Mouse (Mus musculus): Measurements from ENCODE around the gene Ppt1.

The Ppt1 gene

GRCm38 (mm10) chr4:122871269-122871668, 35.2 kb downstream of the Ppt1 start:
- DNase-seq = no peak

GRCm38 (mm10) chr4:122871989-122872388, 35.9 kb downstream of the Ppt1 start:
- DNase-seq = no peak

GRCm38 (mm10) chr4:122873003-122873402, 37.0 kb downstream of the Ppt1 start:
- no peak for DNase-seq

DNA sequence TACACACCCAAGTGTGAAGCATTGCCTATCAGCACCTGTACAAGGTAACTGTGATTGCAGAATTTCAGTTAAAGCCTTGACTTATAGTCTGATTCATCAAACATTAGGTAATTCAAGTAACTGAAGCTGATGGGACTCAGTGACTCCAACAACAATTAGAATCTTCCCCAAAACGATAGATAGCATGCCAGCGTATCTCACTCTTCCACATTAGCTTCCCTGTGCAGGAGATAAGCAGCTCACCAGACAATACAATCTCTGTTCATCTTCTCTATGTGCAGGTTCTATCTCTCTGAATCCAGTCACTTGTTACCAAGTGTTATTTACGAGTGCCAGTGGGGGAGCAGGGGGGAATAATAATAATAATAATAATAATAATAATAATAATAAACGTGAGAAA, 37.5 kb downstream of the Ppt1 start:
- no peak for DNase-seq

DNA sequence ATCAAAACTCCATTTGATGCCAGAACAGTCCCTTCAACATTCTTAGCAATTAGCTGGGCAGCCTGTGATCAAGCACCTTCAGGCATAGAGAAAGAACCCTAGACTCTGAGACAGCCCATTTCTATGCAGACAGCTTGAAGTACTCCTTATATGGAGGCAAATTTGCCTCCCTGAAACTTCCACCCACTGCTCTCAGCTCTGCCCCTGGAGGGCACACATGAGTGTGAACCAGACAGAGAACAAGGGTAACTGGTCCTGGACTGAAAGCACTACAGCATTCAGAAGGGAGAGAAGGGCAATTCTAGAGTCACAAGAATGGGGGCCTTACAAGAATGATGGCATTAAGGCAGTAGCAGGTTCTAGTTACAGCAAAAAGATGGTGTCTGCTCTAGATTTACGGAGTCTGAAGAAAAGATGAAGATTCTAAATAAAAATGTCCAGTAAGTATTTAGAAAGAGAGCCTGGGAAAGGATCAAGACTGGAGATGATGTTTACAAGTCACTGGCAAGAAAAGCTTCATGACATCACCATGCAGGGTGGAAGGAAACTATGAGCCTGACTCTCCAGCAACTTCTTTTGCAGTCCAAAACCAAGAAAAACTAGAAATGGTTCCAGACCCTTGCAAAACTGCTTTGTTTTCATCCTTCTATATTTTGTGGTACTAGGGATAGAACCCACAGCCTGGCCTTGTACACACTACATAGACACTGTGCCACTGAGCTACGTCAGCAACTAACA, 42.5 kb downstream of the Ppt1 start:
- peak in 1 of 2 experiments; percentile 29 for DNase-seq

DNA sequence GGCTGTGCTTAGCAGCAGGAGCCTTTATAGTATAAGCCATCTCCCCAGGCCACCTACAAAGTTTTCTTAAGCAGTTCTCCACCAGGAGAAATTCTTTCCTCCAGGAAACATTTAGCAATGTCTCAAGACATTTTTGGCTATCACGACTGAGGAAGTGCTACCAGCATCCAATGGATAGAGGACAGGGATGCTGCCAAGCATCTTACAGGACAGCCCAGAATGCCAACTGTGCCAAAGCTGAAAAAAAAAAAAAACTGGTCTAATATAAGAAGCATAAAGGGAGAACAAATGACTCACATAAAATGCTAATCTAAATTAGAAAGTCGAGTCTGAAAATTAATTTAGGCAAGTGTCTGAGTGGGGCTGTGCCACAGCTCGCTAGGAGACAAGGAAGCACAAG, 46.5 kb downstream of the Ppt1 start:
- no peak for DNase-seq

GRCm38 (mm10) chr4:122883294-122883693, 47.3 kb downstream of the Ppt1 start:
- no peak for DNase-seq

DNA sequence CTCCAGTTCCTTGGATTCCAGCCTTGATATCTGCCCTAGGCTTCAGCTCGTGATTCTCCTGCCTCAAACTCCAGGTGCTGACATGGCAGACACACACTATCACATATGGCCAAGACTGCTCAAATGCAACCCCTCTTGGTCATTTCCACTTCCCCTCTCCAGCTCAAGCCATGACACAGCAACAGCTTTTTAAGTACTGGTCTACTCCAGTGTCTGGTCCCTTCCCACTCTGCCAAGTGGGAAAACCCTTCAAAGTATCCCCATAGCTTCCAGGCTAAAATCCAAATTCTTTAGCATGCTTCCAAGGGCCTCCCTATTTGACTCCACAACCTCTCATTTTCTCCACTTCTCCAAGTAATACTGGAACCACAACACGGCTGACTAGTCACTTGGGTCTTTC, 48.0 kb downstream of the Ppt1 start:
- DNase-seq = no peak

DNA sequence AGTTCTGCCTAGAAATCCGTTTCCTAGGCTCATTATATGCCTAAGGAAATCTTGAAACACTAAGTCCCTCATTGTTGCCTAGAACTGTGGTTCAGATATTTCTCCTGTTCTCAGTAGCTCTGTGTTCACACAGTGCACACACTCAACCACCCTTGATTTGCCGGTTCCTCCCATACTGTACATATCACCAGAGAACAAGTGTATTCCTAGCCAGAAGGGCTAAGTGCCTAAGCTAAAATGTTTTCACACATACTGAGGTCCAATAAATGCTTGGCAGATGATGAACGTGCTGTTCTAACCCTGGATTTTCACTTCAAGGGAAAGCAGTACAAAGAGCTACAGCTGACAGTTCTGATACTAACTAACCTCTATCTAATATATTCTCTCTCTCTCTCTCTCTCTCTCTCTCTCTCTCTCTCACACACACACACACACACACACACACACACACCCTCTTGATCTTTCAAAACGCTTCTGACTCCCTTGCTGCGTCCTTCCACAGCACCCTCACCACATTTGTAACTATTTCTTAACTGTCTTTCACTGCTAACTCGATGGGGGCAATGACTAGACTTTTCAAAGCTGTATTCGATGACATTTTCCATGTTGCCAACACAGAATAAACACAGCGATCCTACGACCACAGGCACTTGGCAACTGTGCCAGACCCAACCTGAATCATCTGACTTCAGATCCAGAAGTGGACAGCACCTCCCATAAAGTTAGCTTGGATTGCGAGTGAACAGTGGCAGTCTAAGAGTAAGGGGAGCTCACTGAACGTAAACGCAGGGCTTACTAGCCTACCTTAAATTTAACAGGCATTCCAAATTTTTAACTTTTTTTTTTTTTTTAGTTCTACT, 48.7 kb downstream of the Ppt1 start:
- DNase-seq = peak; percentile 36 to 47

DNA sequence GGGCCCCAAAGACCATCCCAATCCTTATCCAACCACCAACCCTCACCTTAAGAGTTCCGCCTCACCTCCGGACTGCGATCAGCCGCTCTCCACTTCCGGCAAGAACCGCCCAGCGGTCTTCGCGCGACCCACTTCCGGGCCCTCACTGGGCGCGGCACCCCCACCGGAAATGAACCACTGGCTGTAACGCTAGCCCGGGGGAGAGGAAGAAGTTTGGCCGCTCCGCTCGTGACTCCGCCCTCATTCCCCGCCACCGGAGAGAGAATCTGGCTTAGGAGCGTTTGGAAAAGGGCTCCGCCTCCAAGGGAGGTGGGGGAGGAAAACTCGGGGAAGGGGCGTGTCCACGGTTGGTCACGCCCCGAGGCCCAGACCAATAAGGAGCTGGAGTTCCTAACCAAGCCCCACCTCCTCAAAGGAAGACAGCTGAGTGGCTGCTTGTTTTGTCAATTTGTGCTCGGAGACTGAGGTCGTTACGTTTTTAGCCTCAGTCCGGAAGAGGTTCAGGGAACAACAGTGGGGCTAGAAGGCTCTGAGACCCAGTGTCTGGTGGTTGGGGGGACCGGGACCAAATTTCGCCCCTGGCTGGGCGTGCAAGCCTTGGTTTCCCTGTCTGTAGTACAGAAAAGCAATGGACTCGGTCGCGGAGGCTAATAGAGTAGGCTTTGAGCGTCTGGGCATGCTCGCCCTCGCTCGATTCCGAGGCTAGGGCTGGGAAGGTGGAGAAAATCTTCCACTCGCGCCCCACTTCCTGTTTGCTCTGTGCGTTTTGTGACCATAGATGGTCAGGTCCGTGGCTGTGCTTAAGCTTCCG, 49.9 kb downstream of the Ppt1 start, which contains the start of gene Cap1:
Gene Cap1, minus strand, starts transcription at position 289 of the 811 bp plus-strand sequence.
- peak; percentile 98 to 99 for DNase-seq

GRCm38 (mm10) chr4:122886579-122887254, 50.7 kb downstream of the Ppt1 start:
- peak in 1 of 2 experiments; percentile 23 for DNase-seq

DNA sequence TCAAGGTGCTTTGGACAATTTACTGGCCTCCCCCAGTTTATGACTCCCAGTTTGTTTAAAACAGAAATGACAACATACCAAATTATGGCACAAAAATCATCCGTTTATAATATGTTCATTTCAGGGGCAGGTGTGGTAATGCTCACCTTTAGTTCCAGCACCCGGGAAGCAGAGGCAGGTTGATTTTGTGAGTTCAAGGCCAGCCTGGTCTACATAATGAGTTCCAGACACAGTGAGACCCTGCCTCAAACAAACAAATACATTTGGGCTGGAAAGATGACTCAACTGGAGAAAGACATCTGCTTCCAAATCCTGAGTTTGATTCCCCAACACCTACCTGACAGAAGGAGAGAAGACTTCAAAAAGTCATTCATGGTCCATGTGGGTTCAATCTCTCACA, 51.3 kb downstream of the Ppt1 start:
- no peak for DNase-seq

GRCm38 (mm10) chr4:122890881-122891481, 54.9 kb downstream of the Ppt1 start:
- DNase-seq = peak in 1 of 2 experiments; percentile 46

GRCm38 (mm10) chr4:122891597-122891996, 55.6 kb downstream of the Ppt1 start:
- no peak for DNase-seq

- no peak for DNase-seq
These were observed 56.1 kb downstream of the Ppt1 start for GRCm38 (mm10) chr4:122892157-122892556.

- DNase-seq = no peak
These were observed 61.7 kb downstream of the Ppt1 start for GRCm38 (mm10) chr4:122897750-122898149.

- peak; percentile 73 to 87 for DNase-seq
These were observed 62.3 kb downstream of the Ppt1 start for GRCm38 (mm10) chr4:122898313-122898712.

DNA sequence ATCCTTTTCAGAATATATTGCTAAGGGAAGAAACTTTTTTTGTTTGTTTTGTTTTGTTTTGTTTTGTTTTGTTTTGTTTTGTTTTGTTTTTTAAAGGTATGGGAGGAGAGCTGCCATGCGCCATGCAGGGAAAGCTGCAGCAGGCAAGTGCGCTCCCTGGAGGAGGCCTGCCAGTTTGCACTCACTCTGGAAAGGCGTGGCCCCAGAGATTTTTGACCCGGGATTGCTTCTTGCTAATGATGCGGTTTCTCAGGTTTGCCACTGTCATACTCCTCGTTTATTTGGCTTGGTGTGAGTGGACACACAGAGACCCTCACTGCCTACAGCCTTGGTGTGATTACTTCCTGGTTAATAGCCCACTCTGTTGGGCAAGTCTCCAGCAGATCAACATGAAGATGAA, 66.1 kb downstream of the Ppt1 start:
- peak in 1 of 2 experiments; percentile 64 for DNase-seq

DNA sequence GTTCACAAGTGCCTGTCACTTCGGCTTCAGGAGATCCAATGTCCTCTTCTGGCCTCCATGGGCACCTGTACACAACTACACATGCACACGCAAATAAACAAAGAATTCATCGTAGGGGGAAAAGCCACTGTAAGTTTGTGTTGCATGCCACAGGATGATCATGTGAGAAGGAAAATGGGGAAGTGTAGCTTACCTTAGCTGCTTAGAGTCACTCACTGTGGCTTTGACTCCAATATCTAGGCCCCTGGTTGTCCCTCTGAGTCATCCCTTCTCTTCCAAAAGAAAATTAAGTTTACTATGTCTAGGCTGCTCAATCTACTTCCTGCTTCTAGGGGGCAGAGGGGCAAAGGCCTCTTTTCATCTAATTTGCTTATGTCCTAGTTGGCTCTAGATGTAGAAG, 67.7 kb downstream of the Ppt1 start:
- DNase-seq = no peak

DNA sequence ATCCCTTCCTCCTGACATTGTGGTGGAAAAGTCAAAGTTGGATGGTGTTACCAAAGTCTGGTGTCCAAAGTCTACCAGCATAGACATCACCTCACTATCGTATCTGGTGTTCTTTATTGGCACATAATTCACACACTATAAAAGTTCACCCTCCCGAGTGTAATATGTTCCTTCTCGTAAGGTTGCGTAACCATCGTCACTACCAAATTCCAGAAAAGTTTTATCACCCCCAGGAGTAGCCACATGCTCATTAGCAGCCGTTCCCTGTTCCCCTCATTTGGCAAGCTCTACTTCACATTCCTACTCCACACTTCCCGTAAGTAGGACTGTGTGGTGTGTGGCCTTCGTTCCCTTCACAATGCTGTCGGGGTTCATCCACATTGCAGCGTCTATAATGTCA, 69.3 kb downstream of the Ppt1 start:
- no peak for DNase-seq

All from kidney, postnatal 36 days (tissue).